Mouse (Mus musculus) midbrain, postnatal 0 days (tissue): Measurements from ENCODE around the gene Nmt2. TPM values are rescaled to one million over a fixed set of nuclear protein-coding genes. Genes with fewer than 3 reads are reported as not detected.

Experiments
- ATAC-seq: fragments of 200-750 bp; cut with Nextera tagmentation; 2 replicates; pipeline ENCODE4 v1.8.0; 2017; ENCODE audit warnings: moderate number of reproducible peaks, mild to moderate bottlenecking, moderate TSS enrichment, moderate library complexity; ENCODE audit not compliant: low FRiP score
- DNase-seq: peaks from one replicate; pipeline ENCODE4 v3.0.0-alpha.2; 2015; ENCODE audit warnings: low spot score
- H3K27ac ChIP-seq: fragments of 300-500 bp; sonication (generic); 2 replicates; pipeline ENCODE4 v1.5.1; 2014; ENCODE audit warnings: low read depth, mild to moderate bottlenecking, low read length, mixed read lengths
- H3K27me3 ChIP-seq: fragments of 300-500 bp; sonication (generic); 2 replicates; pipeline ENCODE4 v1.6.1; 2014; ENCODE audit warnings: low read length, control low read depth, mixed read lengths; ENCODE audit not compliant: insufficient read depth
- H3K36me3 ChIP-seq: fragments of 300-500 bp; sonication (generic); 2 replicates; pipeline ENCODE4 v1.6.1; 2014; ENCODE audit warnings: low read length, control low read depth, mixed read lengths; ENCODE audit not compliant: insufficient read depth
- H3K4me1 ChIP-seq: fragments of 300-500 bp; sonication (generic); 2 replicates; pipeline ENCODE4 v1.6.1; 2014; ENCODE audit warnings: mild to moderate bottlenecking, control low read depth, antibody characterized with exemption, low read length, mixed read lengths; ENCODE audit not compliant: insufficient read depth
- H3K4me2 ChIP-seq: fragments of 300-500 bp; sonication (generic); 2 replicates; pipeline ENCODE4 v1.6.1; 2014; ENCODE audit warnings: low read depth, mild to moderate bottlenecking, low read length, mixed read lengths; ENCODE audit not compliant: poor library complexity, severe bottlenecking
- H3K4me3 ChIP-seq: fragments of 300-500 bp; sonication (generic); 2 replicates; pipeline ENCODE4 v1.5.1; 2014; ENCODE audit warnings: low read depth, mild to moderate bottlenecking, low read length, moderate library complexity
- H3K9ac ChIP-seq: fragments of 300-500 bp; sonication (generic); replicated peaks from 2 replicates; pipeline ENCODE4 v1.6.1; 2014; ENCODE audit warnings: mild to moderate bottlenecking, low read length, moderate library complexity, mixed read lengths; ENCODE audit not compliant: poor library complexity, severe bottlenecking
- H3K9me3 ChIP-seq: fragments of 300-500 bp; sonication (generic); 2 replicates; pipeline ENCODE4 v1.6.1; 2016; ENCODE audit warnings: low read length, control low read depth
- CTCF ChIP-seq: IDR thresholded peaks from 2 replicates; pipeline ENCODE4 v1.5.1; 2016; ENCODE audit warnings: antibody characterized with exemption, mild to moderate bottlenecking
- WGBS: fragments of 180-500 bp; shearing (Covaris S2); extraction: QIAGEN DNeasy Blood & Tissue Kit; methylation state at CpG from one replicate; pipeline ENCODE4 v1.1.7; 2014; 5-methylcytosine and 5-hydroxymethylcytosine counted together
- polyA plus RNA-seq: library from polyadenylated mRNA; unstranded; fragments of >200 nt; fragmentation: Nextera tagmentation; extraction: Ambion mirVana; gene quantifications from 2 replicates; pipeline ENCODE4 v1.2.1, GENCODE M21; 2015
- total RNA-seq: library from RNA; depleted of rRNA; stranded (reverse); fragments of >200 nt; gene quantifications from 2 replicates; pipeline ENCODE4 v1.2.3, GENCODE M21; 2014

The Nmt2 gene
- total and polyA plus RNA-seq, 2 experiments from 2014 or later = 79.9 to 108 TPM

DNA sequence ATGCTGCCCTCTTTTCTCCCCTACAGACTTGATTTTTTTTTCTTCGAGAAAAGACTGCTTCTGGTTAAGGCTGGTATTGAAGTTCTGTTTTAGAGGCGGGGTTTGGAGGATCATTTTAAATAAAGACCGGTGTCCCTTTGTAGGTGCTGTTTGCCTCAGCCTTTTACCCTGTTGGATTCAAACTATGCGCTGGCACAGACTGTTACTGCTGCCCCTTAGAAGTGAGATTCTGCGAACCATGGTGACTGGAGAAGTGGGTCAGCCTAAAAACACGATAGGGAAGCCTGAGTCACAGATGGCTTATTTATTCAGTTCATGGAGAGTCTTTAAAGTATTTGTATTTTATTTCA lies 1.1 kb downstream of the Nmt2 start:
- Histone ChIP-seq H3K27me3 (no peaks in the 10 kb centered on the region), H3K9ac (peak overlapping the region; percentile 93), H3K4me3 (peak overlapping the region; percentile 78), H3K4me2 (peak overlapping the region; percentile 71), H3K36me3 (no peaks in the 10 kb centered on the region), H3K27ac (peak overlapping the region; percentile 91), H3K4me1 (peaks cover 6% of the 10 kb centered on the region; the same call in 1 of the 2 replicates), H3K9me3 (no peaks in the 10 kb centered on the region)
- DNase-seq = peak; percentile 12
- no peak for TF ChIP-seq CTCF
- WGBS = 2% methylated on average over 6 of the region's 6 CpGs
- ATAC-seq = no peak

DNA sequence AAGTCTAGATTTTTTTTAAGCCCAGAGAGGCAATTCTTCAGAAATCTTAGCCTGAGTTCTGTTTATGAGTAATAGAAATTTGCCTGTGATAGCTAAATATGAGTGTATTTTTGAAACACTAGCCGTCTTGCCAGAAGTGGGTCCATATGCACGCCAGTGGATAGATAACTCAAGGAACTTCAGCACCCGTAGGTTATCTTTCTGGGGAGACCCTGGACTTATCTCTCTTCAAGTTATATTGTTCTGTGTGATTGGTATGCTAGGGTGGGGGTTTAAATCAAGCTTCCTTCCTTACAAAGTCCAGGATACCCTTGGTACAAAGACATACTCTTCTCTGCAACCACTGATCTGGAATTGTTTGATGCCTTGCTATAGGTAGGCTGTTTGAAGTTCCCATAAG lies 1.7 kb downstream of the Nmt2 start:
- Histone ChIP-seq H3K4me1 (peaks cover 6% of the 10 kb centered on the region; the same call in 1 of the 2 replicates), H3K4me3 (peak overlapping the region; percentile 78), H3K9ac (0 out of 2 replicates have a peak overlapping the region, but pooled peaks have one; percentile 29), H3K27me3 (no peaks in the 10 kb centered on the region), H3K27ac (no peak overlapping the region), H3K36me3 (no peaks in the 10 kb centered on the region), H3K4me2 (peak overlapping the region; percentile 71), H3K9me3 (no peaks in the 10 kb centered on the region)
- no peak for TF ChIP-seq CTCF
- no peak for DNase-seq
- WGBS = 78% methylated on average over 3 of the region's 3 CpGs
- no peak for ATAC-seq

GRCm38 (mm10) chr2:3286243-3286642 lies 2.2 kb downstream of the Nmt2 start:
- no peak overlapping the region for H3K4me2 ChIP-seq
- ATAC-seq (no peak), DNase-seq (no peak)
- no peak overlapping the region for H3K9ac ChIP-seq
- no peak overlapping the region for H3K27ac ChIP-seq
- H3K9me3 ChIP-seq = no peaks in the 10 kb centered on the region
- peaks cover 6% of the 10 kb centered on the region; the same call in 1 of the 2 replicates for H3K4me1 ChIP-seq
- H3K27me3 ChIP-seq = no peaks in the 10 kb centered on the region
- H3K4me3 ChIP-seq = no peak overlapping the region
- TF ChIP-seq CTCF = no peak
- WGBS = 80% methylated on average over 2 of the region's 2 CpGs
- H3K36me3 ChIP-seq = no peaks in the 10 kb centered on the region

- no peak overlapping the region for H3K4me2 ChIP-seq
- WGBS = 84% methylated on average over 1 of the region's 1 CpGs
Measured at GRCm38 (mm10) chr2:3289581-3289980, 5.6 kb downstream of the Nmt2 start.

GRCm38 (mm10) chr2:3292170-3292569 lies 8.2 kb downstream of the Nmt2 start:
- H3K36me3 ChIP-seq = no peaks in the 10 kb centered on the region
- no peak for TF ChIP-seq CTCF
- no peak overlapping the region for H3K4me2 ChIP-seq
- no peak overlapping the region for H3K27ac ChIP-seq
- no peaks in the 10 kb centered on the region for H3K27me3 ChIP-seq
- no peaks in the 10 kb centered on the region for H3K9me3 ChIP-seq
- 100% methylated on average over 1 of the region's 1 CpGs for WGBS
- no peak overlapping the region for H3K9ac ChIP-seq
- no peak overlapping the region for H3K4me3 ChIP-seq
- DNase-seq (no peak), ATAC-seq (no peak)
- no peaks in the 10 kb centered on the region for H3K4me1 ChIP-seq

More at GRCm38 (mm10) chr2:3289581-3289980, 5.6 kb downstream of the Nmt2 start:
- no peaks in the 10 kb centered on the region for H3K27me3 ChIP-seq
- H3K4me1 ChIP-seq = peaks cover 3% of the 10 kb centered on the region; the same call in 1 of the 2 replicates
- H3K27ac ChIP-seq = no peak overlapping the region
- no peaks in the 10 kb centered on the region for H3K36me3 ChIP-seq
- no peaks in the 10 kb centered on the region for H3K9me3 ChIP-seq
- TF ChIP-seq CTCF = no peak
- DNase-seq (no peak), ATAC-seq (no peak)
- H3K9ac ChIP-seq = no peak overlapping the region
- no peak overlapping the region for H3K4me3 ChIP-seq

DNA sequence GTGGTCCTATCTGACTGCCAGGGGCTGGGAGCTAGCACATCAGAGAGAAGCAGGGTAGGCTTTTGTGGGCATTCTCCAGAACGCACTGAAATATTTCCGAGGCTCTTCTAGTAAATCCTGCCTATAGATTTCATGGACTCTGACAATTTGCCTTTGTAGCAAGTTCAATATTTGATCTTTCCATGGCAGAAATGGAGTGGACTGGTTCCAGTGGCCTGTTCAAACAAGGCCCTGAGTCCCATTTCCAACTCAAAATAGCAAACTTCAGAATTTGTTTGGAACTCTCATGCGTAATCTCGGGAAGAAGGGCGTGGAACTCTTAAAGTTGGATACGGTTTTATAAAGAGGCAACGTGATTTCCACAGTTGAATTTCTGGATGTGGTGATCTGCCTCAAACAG lies 11.8 kb downstream of the Nmt2 start:
- Histone ChIP-seq H3K27ac (no peak overlapping the region), H3K9me3 (no peaks in the 10 kb centered on the region), H3K36me3 (no peaks in the 10 kb centered on the region), H3K4me2 (no peak overlapping the region), H3K4me3 (no peak overlapping the region), H3K27me3 (no peaks in the 10 kb centered on the region), H3K9ac (no peak overlapping the region), H3K4me1 (no peaks in the 10 kb centered on the region)
- no peak for ATAC-seq
- DNase-seq = no peak
- 83% methylated on average over 7 of the region's 7 CpGs for WGBS
- no peak for TF ChIP-seq CTCF
